Mouse (Mus musculus) myocyte (in vitro differentiated cells): ENCODE measurements around the gene Fuca2.

Source experiments
- CEBPB ChIP-seq: IDR thresholded peaks from 2 replicates; pipeline ENCODE4 v1.6.1; 2011; ENCODE audit warnings: mild to moderate bottlenecking, moderate library complexity; ENCODE audit not compliant: poor library complexity, insufficient read depth, severe bottlenecking
- E2F4 ChIP-seq: IDR thresholded peaks from one replicate; pipeline ENCODE4 v1.6.1; 2011; ENCODE audit warnings: mild to moderate bottlenecking, control low read depth, moderate library complexity; ENCODE audit not compliant: insufficient read depth
- MAX ChIP-seq: IDR thresholded peaks from one replicate; pipeline ENCODE4 v1.6.1; 2011; ENCODE audit warnings: low read depth, mild to moderate bottlenecking, control low read depth
- MYOD1 ChIP-seq, 3 experiments: IDR thresholded peaks; one replicate each; pipeline ENCODE4 v1.6.1; 2011; ENCODE audit warnings: control low read depth in 2 of 3, low read depth in 2 of 3, mild to moderate bottlenecking in 2 of 3, moderate library complexity in 1 of 3; ENCODE audit not compliant: insufficient read length in 2 of 3, control insufficient read depth in 1 of 3
- MYOG ChIP-seq, 3 experiments: IDR thresholded peaks; one replicate each; pipeline ENCODE4 v1.6.1; 2011; ENCODE audit warnings: control low read depth in 2 of 3, low read depth in 2 of 3, mild to moderate bottlenecking in 2 of 3; ENCODE audit not compliant: insufficient read length in 2 of 3, control insufficient read depth in 1 of 3, insufficient read depth in 1 of 3
- POLR2A ChIP-seq: IDR thresholded peaks from one replicate; pipeline ENCODE4 v1.6.1; 2011; ENCODE audit warnings: low read depth, mild to moderate bottlenecking, control low read depth, moderate library complexity; ENCODE audit not compliant: insufficient read length
- POLR2AphosphoS2 ChIP-seq: IDR thresholded peaks from one replicate; pipeline ENCODE4 v1.6.1; 2011; ENCODE audit warnings: low read depth, control low read depth; ENCODE audit not compliant: insufficient read length
- REST ChIP-seq: IDR thresholded peaks from one replicate; pipeline ENCODE4 v1.6.1; 2011; ENCODE audit warnings: mild to moderate bottlenecking, control low read depth, moderate library complexity; ENCODE audit not compliant: insufficient read depth, insufficient read length
- SRF ChIP-seq: IDR thresholded peaks from one replicate; pipeline ENCODE4 v1.6.1; 2011; ENCODE audit warnings: low read depth; ENCODE audit not compliant: control insufficient read depth, insufficient read length
- USF1 ChIP-seq: IDR thresholded peaks from one replicate; pipeline ENCODE4 v1.6.1; 2011; ENCODE audit warnings: low read depth, mild to moderate bottlenecking, control low read depth, moderate library complexity

GRCm38 (mm10) chr10:13499331-13499730, at the start of gene Fuca2:
- TF ChIP-seq MAX (no peak), MYOD1 (IDR thresholded peaks at IDR 0.05; ENCODE audit: control insufficient read depth in 1 of 3, insufficient read length in 2 of 3, low read depth in 2 of 3) (no peak), POLR2A (no peak), POLR2AphosphoS2 (no peak), SRF (no peak), E2F4 (no peak), USF1 (no peak), MYOG (IDR thresholded peaks at IDR 0.05; ENCODE audit: control insufficient read depth in 1 of 3, insufficient read depth in 1 of 3, insufficient read length in 2 of 3, low read depth in 2 of 3) (no peak), CEBPB (no peak), REST (no peak)
